Comparison of ENCODE assay signal across 9 mouse cellular contexts in the genomic region with DNA sequence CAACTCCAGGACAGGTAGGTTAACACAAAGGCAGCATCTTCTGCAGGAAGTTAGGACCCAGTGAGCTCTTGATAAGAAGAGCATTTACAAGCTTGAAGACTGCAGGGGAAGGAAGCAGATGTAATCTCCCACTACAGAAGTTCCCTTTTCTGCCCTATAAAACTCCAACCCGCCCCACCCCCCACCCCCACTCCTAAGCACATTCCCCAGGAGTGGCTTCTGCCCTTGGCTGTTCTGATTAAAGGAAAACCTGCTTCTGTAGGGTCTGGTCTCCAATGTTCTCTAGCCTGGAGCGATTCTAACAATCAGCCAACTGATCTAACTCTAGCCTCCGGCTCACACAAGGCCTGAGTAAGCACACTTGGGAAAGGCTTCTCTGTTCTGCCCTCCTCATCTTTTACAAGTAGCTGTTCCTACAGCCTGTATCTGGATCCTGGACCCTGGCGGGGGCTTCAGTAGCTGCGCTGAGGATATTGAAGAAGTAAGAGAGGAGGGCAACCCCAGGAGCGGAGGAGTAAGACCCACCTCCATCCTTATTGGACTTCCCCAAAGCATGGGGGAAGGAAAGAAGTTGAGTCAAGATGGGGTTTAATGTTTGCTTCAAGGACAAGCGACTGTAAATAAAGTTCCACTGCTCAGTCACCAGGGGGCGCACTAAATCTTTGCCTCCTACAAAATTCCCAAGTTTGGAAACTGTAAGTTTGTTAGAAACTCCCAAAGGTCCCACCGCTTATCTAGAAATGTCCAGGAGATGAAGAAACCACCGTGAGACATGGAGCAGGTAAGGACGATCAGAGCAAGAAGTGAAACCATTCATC. TPM values are rescaled to one million over a fixed set of nuclear protein-coding genes. Genes with fewer than 3 reads are reported as not detected.
A peak's percentile ranks its signal among the peaks of the same experiment; 100 is the strongest.
DNase-seq lines count a peak whose midpoint lies in the region; ATAC-seq and TF ChIP-seq lines count a peak whose summit lies in the region.
"Had no signal": no experiment of that assay in that cellular context is flagged by ENCODE, and none has a peak within 500 bp of the region (broad histone marks: within the 10 kb centered on the region; RNA-seq: fewer than 3 reads in every experiment).

No protein-coding gene starts in this region.

- H3K4me1 ChIP-seq in kidney, embryonic 14.5 days (ENCODE audit: control insufficient read depth, insufficient read depth, low read length): 0 out of 2 replicates have a peak, but pooled peaks cover 10% of the 10 kb centered on the region
- peaks cover 22% of the 10 kb centered on the region for H3K4me1 ChIP-seq in embryonic facial prominence, embryonic 10.5 days
- peaks cover 13% of the 10 kb centered on the region for H3K4me1 ChIP-seq in liver, adult 2 months (ENCODE audit: control insufficient read depth, insufficient read depth, low read length)

- no peak for ATAC-seq in kidney, embryonic 14.5 days (ENCODE audit: low FRiP score, low TSS enrichment)

- 19% methylated on average over 11 of the region's 11 CpGs for WGBS in kidney, embryonic 14.5 days
- WGBS in embryonic facial prominence, embryonic 10.5 days: 23% methylated on average over 11 of the region's 11 CpGs
- WGBS in liver, adult 2 months: 20% methylated on average over 11 of the region's 11 CpGs

- H3K36me3 ChIP-seq in kidney, embryonic 14.5 days (ENCODE audit: control insufficient read depth, insufficient read depth, low read length): no peaks in the 10 kb centered on the region
- no peaks in the 10 kb centered on the region for H3K36me3 ChIP-seq in embryonic facial prominence, embryonic 10.5 days (replicated peaks)
- H3K36me3 ChIP-seq in liver, adult 2 months (ENCODE audit: control insufficient read depth, insufficient read depth, low read length): no peaks in the 10 kb centered on the region
- H3K36me3 ChIP-seq: hindbrain, embryonic 15.5 days had no signal

- no peak overlapping the region for H3K27ac ChIP-seq in kidney, embryonic 14.5 days (ENCODE audit: low read depth, low read length)
- H3K27ac ChIP-seq in embryonic facial prominence, embryonic 10.5 days (replicated peaks): peak overlapping the region; percentile 60
- no peak overlapping the region for H3K27ac ChIP-seq in liver, adult 2 months (replicated peaks; ENCODE audit: insufficient read depth, low read depth, low read length)
- H3K27ac ChIP-seq: hindbrain, embryonic 15.5 days had no signal

- no peak overlapping the region for H3K4me3 ChIP-seq in kidney, embryonic 14.5 days (ENCODE audit: low read length)
- no peak overlapping the region for H3K4me3 ChIP-seq in embryonic facial prominence, embryonic 10.5 days
- no peak overlapping the region for H3K4me3 ChIP-seq in liver, adult 2 months (ENCODE audit: insufficient read depth, low read depth, low read length)
- H3K4me3 ChIP-seq: hindbrain, embryonic 15.5 days had no signal

- H3K79me2 ChIP-seq in liver, adult 2 months (ENCODE audit: control insufficient read depth, insufficient read depth, low read length): no peaks in the 10 kb centered on the region

- H3K4me2 ChIP-seq in kidney, embryonic 14.5 days (replicated peaks; ENCODE audit: low read depth, low read length): no peak overlapping the region
- H3K4me2 ChIP-seq: hindbrain, embryonic 15.5 days had no signal

- no peak overlapping the region for H3K9ac ChIP-seq in kidney, embryonic 14.5 days (ENCODE audit: low read depth, low read length)
- H3K9ac ChIP-seq in liver, adult 2 months (ENCODE audit: low read depth, low read length): no peak overlapping the region
- H3K9ac ChIP-seq: hindbrain, embryonic 15.5 days had no signal

- peak; percentile 40 for TF ChIP-seq CTCF in liver, adult 2 months (IDR thresholded peaks at IDR 0.05; ENCODE audit: low read depth, low read length)

- DNase-seq in kidney, adult 18-20 months: peak; percentile 45
- DNase-seq in adipocyte (ENCODE audit: low spot score): peak; percentile 72
- DNase-seq in embryonic facial prominence, embryonic 10.5 days (ENCODE audit: low spot score): peak; percentile 76
- DNase-seq in heart, postnatal 36 days: peak; percentile 64 to 68
- peak; percentile 45 for DNase-seq in liver, adult 2 months (ENCODE audit: extremely low read depth, low read depth, low spot score)
- DNase-seq in natural killer cell, adult 2 months (ENCODE audit: low spot score in 2 of 2): peak; percentile 26 to 41
- peak; percentile 27 for DNase-seq in urinary bladder, adult 2 months (ENCODE audit: low spot score)

- TF ChIP-seq POLR2A in liver, adult 2 months (IDR thresholded peaks at IDR 0.05; ENCODE audit: extremely low read depth, insufficient read depth, low read length): no peak

- no peaks in the 10 kb centered on the region for H3K27me3 ChIP-seq in kidney, embryonic 14.5 days (ENCODE audit: control insufficient read depth, insufficient read depth, low read length)
- no peaks in the 10 kb centered on the region for H3K27me3 ChIP-seq in embryonic facial prominence, embryonic 10.5 days (replicated peaks; ENCODE audit: low read depth, poor library complexity, severe bottlenecking)
- H3K27me3 ChIP-seq in liver, adult 2 months (ENCODE audit: control insufficient read depth, insufficient read depth, low read length): no peaks in the 10 kb centered on the region
- H3K27me3 ChIP-seq: hindbrain, embryonic 15.5 days had no signal

- intact Hi-C loops in heart, postnatal 36 days (cut with DNase I): loop anchor here (2.0 to 10.0 kb wide), 3 partner anchors 66 to 368 kb away; no protein-coding TSS in a partner anchor

- no peaks in the 10 kb centered on the region for H3K9me3 ChIP-seq in kidney, embryonic 14.5 days (ENCODE audit: control insufficient read depth, low read length)
- no peaks in the 10 kb centered on the region for H3K9me3 ChIP-seq in embryonic facial prominence, embryonic 10.5 days
- H3K9me3 ChIP-seq: hindbrain, embryonic 15.5 days had no signal

RNA-seq across cellular contexts. Expression of a gene that starts 36.6 kb away (rescaled TPM):
- 0.04 TPM in 1 of 2 replicates, not detected in the other for polyA plus RNA-seq in kidney, embryonic 14.5 days (2014; fragmentation: Nextera tagmentation; extraction: Ambion mirVana)
- polyA plus RNA-seq in embryonic facial prominence, embryonic 10.5 days (2016; fragmentation: Nextera tagmentation; extraction: Ambion mirVana): 0.06 and 0.14 TPM in 2 replicates
- not detected for total RNA-seq in heart, postnatal 36 days (2021)
- total RNA-seq in liver, adult 2 months (2014; rRNA removed): not detected in 2 replicates
- not detected in 2 replicates for polyA plus RNA-seq in liver, adult 2 months (2012; rRNA removed)
- polyA plus RNA-seq in urinary bladder, adult 2 months (2012; rRNA removed): 0.07 and 0.09 TPM in 2 replicates

RNA-seq across cellular contexts. Expression of a gene that starts 37.5 kb away (rescaled TPM):
- polyA plus RNA-seq in kidney, embryonic 14.5 days (2014; fragmentation: Nextera tagmentation; extraction: Ambion mirVana): 41.3 and 45.2 TPM in 2 replicates
- polyA plus RNA-seq in embryonic facial prominence, embryonic 10.5 days (2016; fragmentation: Nextera tagmentation; extraction: Ambion mirVana): 23.1 and 23.4 TPM in 2 replicates
- total RNA-seq in heart, postnatal 36 days (2021): 10 to 100 TPM in 1 of 2 experiments, 1 to 10 TPM in 1; 7.7 to 10.3 TPM
- total RNA-seq in liver, adult 2 months (2014; rRNA removed): 83.6 and 84.2 TPM in 2 replicates
- 58.9 and 66.0 TPM in 2 replicates for polyA plus RNA-seq in liver, adult 2 months (2012; rRNA removed)
- 22.1 and 22.5 TPM in 2 replicates for polyA plus RNA-seq in urinary bladder, adult 2 months (2012; rRNA removed)
